Comparison of ENCODE assay signal across 9 mouse cellular contexts in genomic region chr5:148554701-148555100, GRCm38 (mm10). TPM values are rescaled to one million over a fixed set of nuclear protein-coding genes. Genes with fewer than 3 reads are reported as not detected.
DNase-seq lines count a peak whose midpoint lies in the region; ATAC-seq and TF ChIP-seq lines count a peak whose summit lies in the region.
"Had no signal": no experiment of that assay in that cellular context is flagged by ENCODE, and none has a peak within 500 bp of the region (broad histone marks: within the 10 kb centered on the region; RNA-seq: fewer than 3 reads in every experiment).

No protein-coding gene starts in this region.

- DNase-seq in kidney, adult 2 months = no peak
- no peak for DNase-seq in forebrain, embryonic 11.5 days (ENCODE audit: low spot score)
- DNase-seq in testis, postnatal 14 days (ENCODE audit: low spot score) = peak; percentile 5
- DNase-seq in cerebellum, adult 18-20 months = no peak
- no peak for DNase-seq in cerebellum, adult 8-10 months
- DNase-seq in layer of hippocampus, postnatal 25 days (ENCODE audit: extremely low spot score in 1 of 2, low spot score in 1 of 2) = no peak
- DNase-seq: adrenal gland, postnatal 14 days had no signal

- WGBS in kidney, embryonic 15.5 days = 5% methylated on average over 16 of the region's 16 CpGs
- WGBS in kidney, adult 2 months = 26% methylated on average over 16 of the region's 16 CpGs
- WGBS in forebrain, embryonic 11.5 days = 3% methylated on average over 16 of the region's 16 CpGs
- WGBS in liver, embryonic 12.5 days (ENCODE audit: insufficient replicate concordance) = 4% methylated on average over 16 of the region's 16 CpGs

- peaks cover 24% of the 10 kb centered on the region for H3K4me1 ChIP-seq in kidney, embryonic 15.5 days
- peaks cover 10% of the 10 kb centered on the region; the same call in 1 of the 2 replicates for H3K4me1 ChIP-seq in kidney, adult 2 months (ENCODE audit: control insufficient read depth, insufficient read depth, low read length)
- H3K4me1 ChIP-seq in forebrain, embryonic 11.5 days (replicated peaks; ENCODE audit: control insufficient read depth, insufficient read depth, low read length) = 0 out of 2 replicates have a peak, but pooled peaks cover 5% of the 10 kb centered on the region
- H3K4me1 ChIP-seq in liver, embryonic 12.5 days = peaks cover 35% of the 10 kb centered on the region

- H3K9ac ChIP-seq in kidney, embryonic 15.5 days = peak overlapping the region; percentile 23; the same call in 1 of the 2 replicates
- H3K9ac ChIP-seq in forebrain, embryonic 11.5 days (ENCODE audit: low read length) = no peak overlapping the region
- H3K9ac ChIP-seq in liver, embryonic 12.5 days = no peak overlapping the region

- no peak for TF ChIP-seq POLR2A in kidney, adult 2 months (IDR thresholded peaks at IDR 0.05; ENCODE audit: low read depth, low read length)

- 0 out of 2 replicates have a peak, but pooled peaks cover 5% of the 10 kb centered on the region for H3K27me3 ChIP-seq in kidney, embryonic 15.5 days
- no peaks in the 10 kb centered on the region for H3K27me3 ChIP-seq in kidney, adult 2 months (replicated peaks; ENCODE audit: control insufficient read depth, insufficient read depth, low read length)
- H3K27me3 ChIP-seq in forebrain, embryonic 11.5 days (ENCODE audit: control insufficient read depth, insufficient read depth, low read length) = no peaks in the 10 kb centered on the region
- peaks cover 38% of the 10 kb centered on the region for H3K27me3 ChIP-seq in liver, embryonic 12.5 days (replicated peaks)

- no peaks in the 10 kb centered on the region for H3K36me3 ChIP-seq in kidney, embryonic 15.5 days
- no peaks in the 10 kb centered on the region for H3K36me3 ChIP-seq in kidney, adult 2 months (ENCODE audit: control insufficient read depth, insufficient read depth, low read length)
- no peaks in the 10 kb centered on the region for H3K36me3 ChIP-seq in forebrain, embryonic 11.5 days (ENCODE audit: control insufficient read depth, insufficient read depth, low read length)
- no peaks in the 10 kb centered on the region for H3K36me3 ChIP-seq in liver, embryonic 12.5 days

- no peak for ATAC-seq in kidney, embryonic 15.5 days (replicated peaks; ENCODE audit: low FRiP score)
- ATAC-seq in forebrain, embryonic 11.5 days (replicated peaks; ENCODE audit: low FRiP score) = no peak
- ATAC-seq in liver, embryonic 12.5 days = no peak

- peak overlapping the region; percentile 14; the same call in 1 of the 2 replicates for H3K4me3 ChIP-seq in kidney, embryonic 15.5 days (replicated peaks)
- H3K4me3 ChIP-seq in kidney, adult 2 months (ENCODE audit: insufficient read depth, low read depth, low read length) = no peak overlapping the region
- peak overlapping the region; percentile 13 for H3K4me3 ChIP-seq in forebrain, embryonic 11.5 days (ENCODE audit: low read depth, low read length)
- 0 out of 2 replicates have a peak overlapping the region, but pooled peaks have one; percentile 2 for H3K4me3 ChIP-seq in liver, embryonic 12.5 days

- H3K9me3 ChIP-seq in kidney, embryonic 15.5 days (replicated peaks) = no peaks in the 10 kb centered on the region
- no peaks in the 10 kb centered on the region for H3K9me3 ChIP-seq in forebrain, embryonic 11.5 days (ENCODE audit: control insufficient read depth, low read length)
- H3K9me3 ChIP-seq in liver, embryonic 12.5 days (replicated peaks) = no peaks in the 10 kb centered on the region

- H3K4me2 ChIP-seq in kidney, embryonic 15.5 days = peak overlapping the region; percentile 52
- H3K4me2 ChIP-seq in forebrain, embryonic 11.5 days (ENCODE audit: low read depth, low read length, severe bottlenecking) = peak overlapping the region; percentile 42
- peak overlapping the region; percentile 46 for H3K4me2 ChIP-seq in liver, embryonic 12.5 days

- no peak for TF ChIP-seq CTCF in kidney, adult 2 months (conservative IDR thresholded peaks at IDR 0.05; ENCODE audit: insufficient read depth, insufficient read length, low read depth, low read length)

- H3K27ac ChIP-seq in kidney, embryonic 15.5 days = no peak overlapping the region
- H3K27ac ChIP-seq in kidney, adult 2 months (ENCODE audit: insufficient read depth, low read depth, low read length) = no peak overlapping the region
- no peak overlapping the region for H3K27ac ChIP-seq in forebrain, embryonic 11.5 days (ENCODE audit: low read depth, low read length)
- H3K27ac ChIP-seq in liver, embryonic 12.5 days = no peak overlapping the region

RNA-seq across cellular contexts. Expression of gene Ubl3, which starts 2.1 kb away (rescaled TPM):
- 68.8 and 76.0 TPM in 2 replicates for polyA plus RNA-seq in kidney, embryonic 15.5 days (2015; fragmentation: Nextera tagmentation; extraction: Ambion mirVana)
- polyA plus RNA-seq in kidney, adult 2 months (2012; rRNA removed) = 71.2 and 71.3 TPM in 2 replicates
- 83.7 and 84.2 TPM in 2 replicates for polyA plus RNA-seq in forebrain, embryonic 11.5 days (2014; fragmentation: Nextera tagmentation; extraction: Ambion mirVana)
- polyA plus RNA-seq in liver, embryonic 12.5 days (2016; fragmentation: Nextera tagmentation; extraction: Ambion mirVana) = 34.0 and 36.3 TPM in 2 replicates
- 100 to 1,000 TPM; 232 to 264 TPM for total RNA-seq in layer of hippocampus, postnatal 25 days (2021)
